Mouse (Mus musculus): Measurements from ENCODE around the gene Nbea.

GRCm38 (mm10) chr3:55598681-55599080 lies 584.8 kb downstream of the Nbea start:
- no peak for TF ChIP-seq CTCF (IDR thresholded peaks at IDR 0.05; ENCODE audit: control insufficient read depth, insufficient read depth, insufficient read length)
- no peak for TF ChIP-seq MAX (IDR thresholded peaks at IDR 0.05)
- TF ChIP-seq MYOG (IDR thresholded peaks at IDR 0.05; ENCODE audit: control insufficient read depth, extremely low read depth, insufficient read length), result no peak
- no peak for TF ChIP-seq MYOD1 (IDR thresholded peaks at IDR 0.05; ENCODE audit: control insufficient read depth, insufficient read length, low read depth)
- no peak for TF ChIP-seq USF1 (IDR thresholded peaks at IDR 0.05; ENCODE audit: low read depth)
